Mouse (Mus musculus): ENCODE measurements around the gene Lrrc61. TPM values are rescaled to one million over a fixed set of nuclear protein-coding genes. Genes with fewer than 3 reads are reported as not detected.

The Lrrc61 gene
- total RNA-seq (2017), result 19.8 and 30.1 TPM in 2 replicates

- peak; percentile 95 for ATAC-seq (ENCODE audit: extremely low read depth, insufficient number of reproducible peaks, low FRiP score, poor library complexity, severe bottlenecking)
These were observed at the start of gene Lrrc61 for GRCm38 (mm10) chr6:48554280-48555103. Lrrc61 (plus strand) TSS chr6:48554796.

- no peak for ATAC-seq (ENCODE audit: extremely low read depth, insufficient number of reproducible peaks, low FRiP score, poor library complexity, severe bottlenecking)
These were observed 46.5 kb upstream of the Lrrc61 start for GRCm38 (mm10) chr6:48508087-48508486.

DNA sequence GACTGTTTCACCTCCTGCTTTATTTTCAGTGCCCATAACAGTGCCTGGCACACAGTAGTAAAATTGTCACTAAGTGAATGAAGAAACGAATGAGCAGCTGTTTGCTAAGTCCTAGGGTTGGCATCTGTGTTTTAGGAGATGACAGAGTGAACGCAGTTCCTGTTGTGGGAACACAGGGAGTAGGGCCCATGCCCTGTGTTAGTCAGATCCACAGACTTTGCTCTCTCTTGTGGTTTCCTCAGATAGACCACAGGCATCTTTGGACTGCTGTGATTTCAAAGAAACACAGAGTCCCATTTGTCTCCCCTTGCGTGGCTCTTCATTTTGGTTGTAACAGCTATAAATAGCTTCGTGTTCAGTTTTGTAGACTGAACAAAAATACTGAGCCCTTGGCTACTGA lies 44.2 kb upstream of the Lrrc61 start:
- no peak for ATAC-seq (ENCODE audit: extremely low read depth, insufficient number of reproducible peaks, low FRiP score, poor library complexity, severe bottlenecking)

- no peak for ATAC-seq (ENCODE audit: extremely low read depth, insufficient number of reproducible peaks, low FRiP score, poor library complexity, severe bottlenecking)
These were observed 42.7 kb upstream of the Lrrc61 start for GRCm38 (mm10) chr6:48511861-48512260.

- ATAC-seq (ENCODE audit: extremely low read depth, insufficient number of reproducible peaks, low FRiP score, poor library complexity, severe bottlenecking), result peak; percentile 76
These were observed 29.7 kb upstream of the Lrrc61 start for GRCm38 (mm10) chr6:48524882-48525281.

GRCm38 (mm10) chr6:48527901-48528300 lies 26.7 kb upstream of the Lrrc61 start:
- ATAC-seq (ENCODE audit: extremely low read depth, insufficient number of reproducible peaks, low FRiP score, poor library complexity, severe bottlenecking), result no peak

DNA sequence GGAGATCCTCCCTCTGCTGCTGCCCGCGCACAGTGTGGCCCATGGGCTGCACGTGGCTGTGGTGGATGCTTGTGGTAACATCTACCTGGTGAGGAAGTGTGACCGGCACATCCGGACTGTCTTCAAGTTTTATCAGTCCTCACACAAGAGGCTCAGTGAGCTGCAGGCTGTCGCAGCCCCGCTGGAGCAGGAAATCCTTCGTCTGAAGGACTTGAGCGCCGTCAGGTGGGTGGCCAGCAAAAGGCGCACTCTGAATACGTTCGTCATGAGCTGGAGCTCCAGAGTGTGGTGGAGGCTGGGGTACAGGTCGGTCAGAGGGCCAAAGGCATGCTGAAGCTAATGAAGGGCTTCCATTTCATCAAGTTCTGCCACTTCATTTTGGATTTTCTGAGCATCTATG lies 25.3 kb upstream of the Lrrc61 start:
- ATAC-seq (ENCODE audit: extremely low read depth, insufficient number of reproducible peaks, low FRiP score, poor library complexity, severe bottlenecking), result no peak

DNA sequence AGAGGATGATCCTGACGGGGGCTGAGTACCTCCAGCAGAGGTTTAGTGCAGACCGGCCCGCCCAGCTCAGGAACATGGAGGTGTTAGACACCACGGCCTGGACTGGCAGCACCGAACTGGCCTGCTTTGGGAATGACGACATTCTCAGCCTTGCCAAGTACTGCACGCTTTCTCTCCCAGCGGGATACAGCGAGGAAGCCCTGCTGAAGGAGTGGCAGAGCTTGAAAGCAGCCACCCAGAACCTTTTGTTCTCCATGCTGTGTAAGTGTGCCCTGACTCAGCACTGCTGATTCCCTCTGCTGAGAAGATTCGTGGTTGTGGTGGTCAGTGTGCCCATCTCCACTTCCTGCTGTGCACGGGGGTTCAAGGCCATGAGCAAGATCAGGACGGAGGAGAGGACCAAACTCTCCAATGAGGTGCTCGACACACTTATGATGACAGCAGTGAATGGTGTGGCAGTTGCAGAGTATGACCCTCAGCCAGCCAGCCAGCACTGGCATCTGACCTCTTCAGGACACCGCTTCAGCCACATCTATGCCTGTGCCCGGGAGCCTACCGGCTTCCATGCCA lies 24.6 kb upstream of the Lrrc61 start:
- no peak for ATAC-seq (ENCODE audit: extremely low read depth, insufficient number of reproducible peaks, low FRiP score, poor library complexity, severe bottlenecking)

DNA sequence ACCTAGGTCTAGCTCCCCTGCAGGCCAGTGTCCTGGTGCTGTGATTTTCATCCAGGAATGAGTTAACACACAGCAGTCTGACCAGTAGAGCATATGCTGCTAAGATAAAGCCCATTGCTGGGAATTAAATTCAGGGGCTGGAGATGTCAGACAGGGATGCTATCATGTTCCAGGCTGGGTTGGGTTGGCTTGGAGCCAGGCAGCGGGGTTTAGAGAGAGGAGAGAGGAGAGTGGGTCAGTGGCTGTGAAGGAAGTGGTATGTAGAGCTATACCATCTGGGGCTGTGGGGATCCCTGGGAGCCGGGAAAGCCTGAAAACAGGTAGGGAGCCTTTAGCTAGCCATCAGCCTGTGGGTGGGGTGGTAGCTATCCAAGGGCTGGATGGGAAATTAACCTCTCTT lies 23.7 kb upstream of the Lrrc61 start:
- no peak for ATAC-seq (ENCODE audit: extremely low read depth, insufficient number of reproducible peaks, low FRiP score, poor library complexity, severe bottlenecking)

DNA sequence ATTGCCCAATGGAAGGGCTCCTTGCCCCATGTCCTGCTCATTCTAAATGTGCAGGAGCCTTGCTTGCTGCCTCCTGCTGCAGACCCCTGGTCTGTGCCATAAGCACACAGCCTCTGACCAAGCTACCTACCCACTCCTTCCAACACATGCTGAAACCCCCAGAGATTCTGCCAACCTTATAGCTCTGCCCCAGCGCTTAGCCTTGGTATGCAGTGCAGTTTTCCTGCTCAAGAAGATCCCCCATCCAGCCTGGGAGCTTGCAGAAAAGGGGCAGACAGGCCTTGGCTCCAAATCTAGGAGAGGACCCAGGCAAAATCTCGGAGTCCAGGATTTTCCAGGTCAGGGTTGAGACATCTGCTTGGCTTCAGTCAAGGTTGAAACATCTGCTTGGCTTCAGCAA lies 21.1 kb upstream of the Lrrc61 start:
- no peak for ATAC-seq (ENCODE audit: extremely low read depth, insufficient number of reproducible peaks, low FRiP score, poor library complexity, severe bottlenecking)

DNA sequence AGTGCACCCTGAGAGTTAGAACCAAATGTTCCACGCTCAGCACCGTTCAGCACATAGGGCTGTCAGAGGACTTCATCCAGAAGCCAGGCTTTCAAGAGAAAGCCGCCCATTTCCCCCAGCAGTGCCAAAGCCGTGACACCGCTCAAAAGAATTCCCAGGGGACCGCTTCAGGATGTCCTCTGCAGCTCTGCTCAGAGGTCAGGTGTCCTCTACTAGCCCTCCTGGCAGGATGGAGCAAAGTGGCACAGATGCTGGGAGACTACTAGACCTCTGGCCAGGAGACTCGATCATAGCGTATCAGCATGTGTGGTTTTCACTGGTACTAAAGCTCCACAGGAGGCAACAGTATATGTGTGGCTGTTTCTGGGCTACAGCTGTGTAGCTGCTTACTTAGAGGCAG lies 19.7 kb upstream of the Lrrc61 start:
- ATAC-seq (ENCODE audit: extremely low read depth, insufficient number of reproducible peaks, low FRiP score, poor library complexity, severe bottlenecking), result no peak

DNA sequence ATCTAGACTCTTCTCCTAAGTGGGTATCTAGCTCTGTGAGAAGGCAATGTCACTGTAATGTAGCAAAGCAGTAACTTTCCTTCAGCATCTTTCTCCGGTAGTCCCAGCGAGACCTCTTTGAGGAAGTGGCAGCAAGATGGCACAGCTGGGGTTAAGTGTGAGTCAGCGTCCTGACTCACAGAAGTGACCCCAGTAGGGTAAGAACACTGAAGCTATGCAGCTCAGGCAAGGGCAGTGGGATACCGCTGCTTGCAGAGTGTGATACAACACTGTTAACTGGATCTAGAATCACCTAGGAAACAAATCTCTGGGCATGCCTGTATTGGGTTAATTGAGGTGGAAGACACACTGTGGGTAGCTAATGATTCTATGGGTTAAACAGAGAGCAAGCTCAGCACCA lies 18.5 kb upstream of the Lrrc61 start:
- ATAC-seq (ENCODE audit: extremely low read depth, insufficient number of reproducible peaks, low FRiP score, poor library complexity, severe bottlenecking), result no peak

- ATAC-seq (ENCODE audit: extremely low read depth, insufficient number of reproducible peaks, low FRiP score, poor library complexity, severe bottlenecking), result no peak
These were observed 17.3 kb upstream of the Lrrc61 start, which contains the start of gene Atp6v0e2 for GRCm38 (mm10) chr6:48537105-48537954. Atp6v0e2 (plus strand) TSS chr6:48537615.

- peak; percentile 62; the same call in 1 of the 2 replicates for ATAC-seq (ENCODE audit: extremely low read depth, insufficient number of reproducible peaks, low FRiP score, poor library complexity, severe bottlenecking)
These were observed 15.5 kb upstream of the Lrrc61 start for GRCm38 (mm10) chr6:48538841-48539737.

- no peak for ATAC-seq (ENCODE audit: extremely low read depth, insufficient number of reproducible peaks, low FRiP score, poor library complexity, severe bottlenecking)
These were observed 14.7 kb upstream of the Lrrc61 start for GRCm38 (mm10) chr6:48539860-48540259.

- ATAC-seq (ENCODE audit: extremely low read depth, insufficient number of reproducible peaks, low FRiP score, poor library complexity, severe bottlenecking), result no peak
These were observed 13.9 kb upstream of the Lrrc61 start for GRCm38 (mm10) chr6:48540721-48541120.

- ATAC-seq (ENCODE audit: extremely low read depth, insufficient number of reproducible peaks, low FRiP score, poor library complexity, severe bottlenecking), result no peak
These were observed 12.8 kb upstream of the Lrrc61 start for GRCm38 (mm10) chr6:48541560-48542450.

DNA sequence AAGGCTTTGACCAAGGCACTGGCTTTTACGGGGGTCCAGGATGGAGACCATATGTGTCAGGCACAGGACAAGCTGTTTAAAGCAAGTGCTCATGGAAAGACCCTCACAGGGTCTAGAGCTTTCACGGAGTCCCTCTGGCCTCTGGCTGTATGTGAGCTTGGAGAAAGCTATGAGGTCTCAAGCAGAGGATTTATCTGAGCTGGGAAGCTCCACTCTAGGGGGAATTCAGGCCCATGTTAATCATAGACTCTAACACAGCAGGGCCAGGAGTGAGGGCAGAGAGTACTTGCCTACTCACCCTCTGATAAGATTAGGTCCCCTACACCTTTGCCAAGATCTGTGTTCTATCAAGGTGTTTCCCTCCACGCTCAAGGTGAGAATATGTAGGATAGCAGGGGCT lies 12.0 kb upstream of the Lrrc61 start:
- no peak for ATAC-seq (ENCODE audit: extremely low read depth, insufficient number of reproducible peaks, low FRiP score, poor library complexity, severe bottlenecking)
